Mouse (Mus musculus): ENCODE results near the gene Iqcn.

DNA sequence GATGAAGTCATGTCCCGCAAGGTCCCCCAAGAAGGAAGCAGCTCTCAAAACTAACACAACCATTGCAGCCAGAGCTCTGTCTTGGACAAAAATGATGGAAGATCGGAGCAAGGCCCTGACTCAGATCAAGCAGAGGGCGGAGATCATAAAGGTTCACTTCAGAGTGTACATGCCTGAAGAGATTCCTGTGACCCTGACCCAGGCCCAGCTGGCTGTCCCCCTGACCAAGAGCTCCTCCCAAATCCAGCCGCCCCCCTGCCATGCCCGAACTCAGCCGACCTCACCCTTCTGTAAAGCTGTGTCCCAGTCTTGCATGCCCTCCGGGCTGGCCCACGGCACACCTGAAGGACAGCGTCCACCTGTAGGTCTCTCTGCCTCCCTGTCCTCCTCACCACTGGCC lies 6.5 kb downstream of the Iqcn start:
- TF ChIP-seq CTCF (conservative IDR thresholded peaks at IDR 0.05; ENCODE audit: low read length) (no peak), NANOG (IDR thresholded peaks at IDR 0.05; ENCODE audit: borderline replicate concordance, low read length) (no peak), POU5F1 (IDR thresholded peaks at IDR 0.05; ENCODE audit: borderline replicate concordance, low read length) (no peak)
